Mouse (Mus musculus) MEL (cell line): ENCODE data around the gene Pla2g2e. TPM values are rescaled to one million over a fixed set of nuclear protein-coding genes. Genes with fewer than 3 reads are reported as not detected.

Experiments used
- DNase-seq: peaks from one replicate; pipeline ENCODE4 v3.0.0; 2011; ENCODE audit warnings: low read depth, low spot score
- H3K27ac ChIP-seq: 2 replicates; pipeline ENCODE4 v1.5.1; 2012; ENCODE audit warnings: low read depth, mild to moderate bottlenecking, control low read depth, low read length, moderate library complexity; ENCODE audit not compliant: control insufficient read depth
- H3K27me3 ChIP-seq, 2 experiments: fragments of 150-350 bp in 1 of 2; sonication (generic) in 1 of 2; 2 replicates each; pipeline ENCODE4 v1.6.1; 2012; ENCODE audit warnings: low read length in 2 of 2, mild to moderate bottlenecking in 2 of 2, improper control_type of control experiment in 1 of 2, moderate library complexity in 1 of 2; ENCODE audit not compliant: insufficient read depth in 2 of 2, control insufficient read depth in 1 of 2
- H3K36me3 ChIP-seq, 2 experiments: 2 replicates each; pipeline ENCODE4 v1.6.1; 2012 to 2014; ENCODE audit warnings: low read length in 2 of 2, improper control_type of control experiment in 1 of 2, inconsistent platforms in 1 of 2, mild to moderate bottlenecking in 1 of 2; ENCODE audit not compliant: insufficient read depth in 2 of 2, control insufficient read depth in 1 of 2
- H3K4me1 ChIP-seq, 2 experiments: fragments of 150-350 bp in 1 of 2; sonication (generic) in 1 of 2; 2 replicates each; pipeline ENCODE4 v1.6.1; 2012; ENCODE audit warnings: low read length in 2 of 2, improper control_type of control experiment in 1 of 2, mild to moderate bottlenecking in 1 of 2; ENCODE audit not compliant: insufficient read depth in 2 of 2, control insufficient read depth in 1 of 2
- H3K4me3 ChIP-seq, 2 experiments: fragments of 150-350 bp in 1 of 2; sonication (generic) in 1 of 2; 2 replicates each; pipeline ENCODE4 v1.5.1; 2012; ENCODE audit warnings: low read depth in 2 of 2, low read length in 2 of 2, mild to moderate bottlenecking in 2 of 2, moderate library complexity in 2 of 2, control low read depth in 1 of 2, improper control_type of control experiment in 1 of 2; ENCODE audit not compliant: control insufficient read depth in 1 of 2, insufficient read depth in 1 of 2
- H3K79me2 ChIP-seq: 2 replicates; pipeline ENCODE4 v1.6.1; 2012; ENCODE audit warnings: mild to moderate bottlenecking, low read length, moderate library complexity; ENCODE audit not compliant: control insufficient read depth, poor library complexity, insufficient read depth
- H3K9ac ChIP-seq: 2 replicates; pipeline ENCODE4 v1.6.1; 2012; ENCODE audit warnings: low read depth, mild to moderate bottlenecking, control low read depth, low read length, moderate library complexity; ENCODE audit not compliant: control insufficient read depth, poor library complexity, severe bottlenecking
- H3K9me3 ChIP-seq: fragments of 150-350 bp; sonication (generic); replicated peaks from 2 replicates; pipeline ENCODE4 v1.6.1; 2012; ENCODE audit warnings: mild to moderate bottlenecking, low read length, improper control_type of control experiment, moderate library complexity; ENCODE audit not compliant: insufficient read depth
- CHD1 ChIP-seq: IDR thresholded peaks from 2 replicates; pipeline ENCODE4 v1.6.1; 2012; ENCODE audit warnings: low read depth, mild to moderate bottlenecking, inconsistent platforms, low read length, improper control_type of control experiment
- E2F4 ChIP-seq: IDR thresholded peaks from 2 replicates; pipeline ENCODE4 v1.6.1; 2011; ENCODE audit warnings: low read depth, low read length, improper control_type of control experiment, borderline replicate concordance
- EP300 ChIP-seq, 2 experiments: IDR thresholded peaks; 2 replicates each; pipeline ENCODE4 v1.6.1; 2011; ENCODE audit warnings: improper control_type of control experiment in 2 of 2, low read length in 2 of 2, low read depth in 1 of 2, mild to moderate bottlenecking in 1 of 2
- ETS1 ChIP-seq: IDR thresholded peaks from 2 replicates; pipeline ENCODE4 v1.6.1; 2012; ENCODE audit warnings: low read depth, mild to moderate bottlenecking, inconsistent platforms, low read length, improper control_type of control experiment, moderate library complexity
- GATA1 ChIP-seq: IDR thresholded peaks from 2 replicates; pipeline ENCODE4 v1.6.1; 2011; ENCODE audit warnings: low read depth, low read length, improper control_type of control experiment
- JUND ChIP-seq: IDR thresholded peaks from 2 replicates; pipeline ENCODE4 v1.6.1; 2011; ENCODE audit warnings: low read depth, mild to moderate bottlenecking, improper control_type of control experiment, low read length
- MAFK ChIP-seq: IDR thresholded peaks from 2 replicates; pipeline ENCODE4 v1.6.1; 2011; ENCODE audit warnings: low read depth, mild to moderate bottlenecking, low read length, improper control_type of control experiment, borderline replicate concordance
- MEF2A ChIP-seq: IDR thresholded peaks from 2 replicates; pipeline ENCODE4 v1.6.1; 2014; ENCODE audit warnings: low read depth, mild to moderate bottlenecking, inconsistent platforms, low read length, improper control_type of control experiment; ENCODE audit not compliant: poor library complexity, insufficient replicate concordance, severe bottlenecking; ENCODE audit errors: extremely low read depth
- MXI1 ChIP-seq: IDR thresholded peaks from 2 replicates; pipeline ENCODE4 v1.6.1; 2011; ENCODE audit warnings: mild to moderate bottlenecking, low read depth, low read length, improper control_type of control experiment
- NELFE ChIP-seq: IDR thresholded peaks from 2 replicates; pipeline ENCODE4 v1.6.1; 2011; ENCODE audit warnings: low read depth, low read length, improper control_type of control experiment
- NRF1 ChIP-seq: IDR thresholded peaks from 2 replicates; pipeline ENCODE4 v1.6.1; 2014; ENCODE audit warnings: low read depth, mild to moderate bottlenecking, inconsistent platforms, low read length, improper control_type of control experiment, moderate library complexity; ENCODE audit not compliant: poor library complexity, insufficient read depth, severe bottlenecking
- POLR2AphosphoS2 ChIP-seq: IDR thresholded peaks from 2 replicates; pipeline ENCODE4 v1.6.1; 2011; ENCODE audit warnings: low read length, improper control_type of control experiment
- SIN3A ChIP-seq: IDR thresholded peaks from 2 replicates; pipeline ENCODE4 v1.6.1; 2012; ENCODE audit warnings: low read length, improper control_type of control experiment, inconsistent platforms
- SMC3 ChIP-seq: IDR thresholded peaks from 2 replicates; pipeline ENCODE4 v1.6.1; 2011; ENCODE audit warnings: low read depth, low read length, improper control_type of control experiment
- TAL1 ChIP-seq: IDR thresholded peaks from 2 replicates; pipeline ENCODE4 v1.6.1; 2012; ENCODE audit warnings: mild to moderate bottlenecking, inconsistent platforms, low read length, moderate library complexity, mixed read lengths
- TBP ChIP-seq: IDR thresholded peaks from 2 replicates; pipeline ENCODE4 v1.8.0; 2011; ENCODE audit warnings: low read depth, low read length, improper control_type of control experiment
- TCF12 ChIP-seq: IDR thresholded peaks from 2 replicates; pipeline ENCODE4 v1.6.1; 2014; ENCODE audit warnings: low read depth, mild to moderate bottlenecking, inconsistent platforms, low read length, improper control_type of control experiment, moderate library complexity
- UBTF ChIP-seq: IDR thresholded peaks from 2 replicates; pipeline ENCODE4 v1.6.1; 2012; ENCODE audit warnings: low read depth, mild to moderate bottlenecking, inconsistent platforms, low read length, improper control_type of control experiment, moderate library complexity, borderline replicate concordance; ENCODE audit not compliant: insufficient read depth
- USF1 ChIP-seq: IDR thresholded peaks from 2 replicates; pipeline ENCODE4 v1.6.1; 2014; ENCODE audit warnings: low read depth, mild to moderate bottlenecking, inconsistent platforms, low read length, improper control_type of control experiment, moderate library complexity
- ZC3H11A ChIP-seq: IDR thresholded peaks from 2 replicates; pipeline ENCODE4 v1.6.1; 2012; ENCODE audit warnings: low read depth, mild to moderate bottlenecking, inconsistent platforms, low read length, improper control_type of control experiment
- ZNF384 ChIP-seq: IDR thresholded peaks from 2 replicates; pipeline ENCODE4 v1.6.1; 2012; ENCODE audit warnings: low read depth, mild to moderate bottlenecking, inconsistent platforms, low read length, improper control_type of control experiment
- polyA plus RNA-seq, 2 experiments: library from polyadenylated mRNA; stranded (reverse) in 1 of 2; unstranded in 1 of 2; fragments of >175 nt in 1 of 2; fragments of >200 nt in 1 of 2; gene quantifications; 2 replicates each; pipeline versions ENCODE4 v1.2.1 to v1.2.4; 2012; ENCODE audit warnings: low replicate concordance in 2 of 2, low read depth in 1 of 2; ENCODE audit not compliant: insufficient read length in 2 of 2, insufficient read depth in 1 of 2, missing spikeins in 1 of 2
- total RNA-seq: library from RNA; depleted of rRNA; stranded (reverse); fragments of 300-350 nt; gene quantifications from 2 replicates; pipeline ENCODE4 v1.2.3, GENCODE M21; 2012

Pla2g2e gene
- total and polyA plus RNA-seq, 3 experiments = not detected

GRCm38 (mm10) chr4:138878783-138879182, 1.0 kb downstream of the Pla2g2e start:
- no peaks in the 10 kb centered on the region for H3K36me3 ChIP-seq
- no peaks in the 10 kb centered on the region for H3K4me1 ChIP-seq
- no peak overlapping the region for H3K27ac ChIP-seq
- no peaks in the 10 kb centered on the region for H3K79me2 ChIP-seq
- H3K9ac ChIP-seq = no peak overlapping the region
- no peak for DNase-seq
- H3K27me3 ChIP-seq = no peaks in the 10 kb centered on the region
- H3K4me3 ChIP-seq = no peak overlapping the region
- H3K9me3 ChIP-seq = no peaks in the 10 kb centered on the region
- no peak for TF ChIP-seq POLR2AphosphoS2
- TF ChIP-seq EP300 (IDR thresholded peaks at IDR 0.05; ENCODE audit: low read depth in 1 of 2, low read length in 2 of 2) = no peak
- no peak for TF ChIP-seq JUND
- no peak for TF ChIP-seq NELFE
- no peak for TF ChIP-seq ZC3H11A
- no peak for TF ChIP-seq USF1
- no peak for TF ChIP-seq SIN3A
- TF ChIP-seq NRF1 = no peak
- TF ChIP-seq MAFK = no peak
- TF ChIP-seq TCF12 = no peak
- no peak for TF ChIP-seq ETS1
- no peak for TF ChIP-seq MEF2A
- TF ChIP-seq CHD1 = no peak
- no peak for TF ChIP-seq SMC3
- no peak for TF ChIP-seq TBP
- TF ChIP-seq, all 39 proteins: peak for 0

DNA sequence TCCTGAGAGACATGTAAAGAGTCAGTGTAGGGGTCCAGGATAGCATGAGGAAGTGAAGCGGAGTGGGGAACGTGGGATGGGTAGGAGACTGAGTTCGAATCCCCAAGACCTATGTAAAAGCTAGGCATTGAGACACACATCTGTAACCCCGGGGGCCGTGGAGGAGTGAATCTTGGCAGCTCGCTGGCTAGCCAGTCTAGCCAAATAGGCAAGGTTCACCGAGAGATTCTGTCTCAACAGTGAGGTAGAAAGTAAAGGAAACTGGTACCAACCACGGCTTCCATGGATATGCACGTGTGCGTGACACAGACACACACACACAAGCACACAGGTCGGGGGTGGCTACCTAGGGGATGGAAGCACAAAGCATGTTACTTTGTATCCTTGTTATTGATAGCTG, 2.1 kb downstream of the Pla2g2e start:
- Histone ChIP-seq H3K4me3 (no peak overlapping the region), H3K9me3 (no peaks in the 10 kb centered on the region), H3K27ac (no peak overlapping the region), H3K4me1 (no peaks in the 10 kb centered on the region), H3K9ac (no peak overlapping the region), H3K79me2 (no peaks in the 10 kb centered on the region), H3K36me3 (no peaks in the 10 kb centered on the region), H3K27me3 (no peaks in the 10 kb centered on the region)
- no peak for TF ChIP-seq POLR2AphosphoS2
- TF ChIP-seq UBTF = no peak
- no peak for TF ChIP-seq TBP
- TF ChIP-seq GATA1 = no peak
- no peak for TF ChIP-seq MXI1
- TF ChIP-seq E2F4 = no peak
- no peak for TF ChIP-seq ZNF384
- no peak for TF ChIP-seq TAL1
- no peak for DNase-seq
